Mouse (Mus musculus) liver, embryonic 13.5 days (tissue): ENCODE measurements around the gene E030030I06Rik. TPM values are rescaled to one million over a fixed set of nuclear protein-coding genes. Genes with fewer than 3 reads are reported as not detected.
"Not testable (repeated sequence)": the region's sequence is repeated elsewhere in the genome, so short reads cannot be mapped to it uniquely, and the experiment has no call there.

Experiments
- ATAC-seq: fragments of 200-750 bp; cut with Nextera tagmentation; 2 replicates; pipeline ENCODE4 v1.8.0; 2017; ENCODE audit warnings: low read depth, mild to moderate bottlenecking, moderate number of reproducible peaks, moderate library complexity
- DNase-seq: peaks from one replicate; pipeline ENCODE4 v3.0.0; 2022
- H3K27ac ChIP-seq: fragments of 300-500 bp; sonication (generic); 2 replicates; pipeline ENCODE4 v1.5.1; 2015; ENCODE audit warnings: moderate library complexity, mild to moderate bottlenecking, inconsistent platforms
- H3K27me3 ChIP-seq: fragments of 300-500 bp; sonication (generic); 2 replicates; pipeline ENCODE4 v1.6.1; 2015; ENCODE audit warnings: mild to moderate bottlenecking, inconsistent platforms
- H3K36me3 ChIP-seq: fragments of 300-500 bp; sonication (generic); 2 replicates; pipeline ENCODE4 v1.6.1; 2015; ENCODE audit warnings: mild to moderate bottlenecking, inconsistent platforms
- H3K4me1 ChIP-seq: fragments of 300-500 bp; sonication (generic); replicated peaks from 2 replicates; pipeline ENCODE4 v1.6.1; 2015; ENCODE audit warnings: inconsistent platforms
- H3K4me2 ChIP-seq: fragments of 300-500 bp; sonication (generic); 2 replicates; pipeline ENCODE4 v1.6.1; 2015; ENCODE audit warnings: inconsistent platforms, mild to moderate bottlenecking, moderate library complexity
- H3K4me3 ChIP-seq: fragments of 300-500 bp; sonication (generic); replicated peaks from 2 replicates; pipeline ENCODE4 v1.5.1; 2015; ENCODE audit warnings: mild to moderate bottlenecking, inconsistent platforms
- H3K9ac ChIP-seq: fragments of 300-500 bp; sonication (generic); 2 replicates; pipeline ENCODE4 v1.6.1; 2015; ENCODE audit warnings: mild to moderate bottlenecking, inconsistent platforms
- H3K9me3 ChIP-seq: fragments of 300-500 bp; sonication (generic); replicated peaks from 2 replicates; pipeline ENCODE4 v1.6.1; 2016; ENCODE audit warnings: inconsistent platforms
- WGBS: fragments of 180-500 bp; shearing (Covaris S2); methylation state at CpG from one replicate; pipeline ENCODE4 v1.1.7; 2015; ENCODE audit not compliant: insufficient replicate concordance; 5-methylcytosine and 5-hydroxymethylcytosine counted together
- polyA plus RNA-seq: library from polyadenylated mRNA; unstranded; fragments of >200 nt; fragmentation: Nextera tagmentation; extraction: Ambion mirVana; gene quantifications from 2 replicates; pipeline ENCODE4 v1.2.1, GENCODE M21; 2015

Gene E030030I06Rik
- polyA plus RNA-seq: 3.0 and 3.2 TPM in 2 replicates

DNA sequence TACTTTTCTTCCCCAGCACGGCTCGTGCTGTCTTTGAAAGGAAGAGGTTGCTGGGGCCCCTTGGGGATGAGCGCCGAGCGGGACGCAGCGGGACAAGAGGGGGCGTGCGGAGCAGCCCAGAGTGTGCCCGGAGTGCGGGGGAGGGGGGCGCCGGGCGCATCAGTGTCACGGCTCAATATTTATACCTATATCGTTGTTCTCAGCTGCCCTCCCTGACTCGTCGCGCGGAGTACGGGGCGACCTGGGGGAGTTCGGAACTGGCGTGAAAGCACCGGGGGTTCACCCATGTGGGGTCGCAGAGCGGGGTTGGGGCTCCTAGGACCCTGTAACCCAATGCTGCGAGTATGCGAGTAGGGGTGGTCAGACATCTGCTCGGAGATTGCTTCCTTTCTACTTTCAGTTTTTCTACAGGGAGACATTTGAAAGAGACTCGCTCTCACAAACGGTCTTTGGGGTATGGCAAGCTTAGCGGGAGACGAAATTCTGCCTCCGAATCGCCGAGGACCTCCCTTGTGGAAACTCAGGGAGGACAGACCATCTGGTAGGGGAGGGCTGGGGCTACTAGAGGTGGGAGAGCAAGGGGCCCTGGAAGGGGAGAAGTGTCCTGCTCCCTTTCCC lies at the start of gene E030030I06Rik:
Gene E030030I06Rik, minus strand, starts transcription at position 198 of the 618 bp plus-strand sequence.
- peak; percentile 16; the same call in 1 of the 2 replicates for ATAC-seq
- Histone ChIP-seq H3K4me3 (peak within 1 kb of the TSS; percentile 60), H3K36me3 (no peaks in the 10 kb centered on the region), H3K9ac (peak within 1 kb of the TSS; percentile 31), H3K27me3 (peaks cover 58% of the 10 kb centered on the region), H3K4me2 (peak within 1 kb of the TSS; percentile 79), H3K4me1 (peaks cover 5% of the 10 kb centered on the region; the same call in 1 of the 2 replicates), H3K9me3 (no peaks in the 10 kb centered on the region), H3K27ac (no peak within 1 kb of the TSS)
- DNase-seq: no peak
- WGBS: 1% methylated on average over 37 of the region's 37 CpGs

DNA sequence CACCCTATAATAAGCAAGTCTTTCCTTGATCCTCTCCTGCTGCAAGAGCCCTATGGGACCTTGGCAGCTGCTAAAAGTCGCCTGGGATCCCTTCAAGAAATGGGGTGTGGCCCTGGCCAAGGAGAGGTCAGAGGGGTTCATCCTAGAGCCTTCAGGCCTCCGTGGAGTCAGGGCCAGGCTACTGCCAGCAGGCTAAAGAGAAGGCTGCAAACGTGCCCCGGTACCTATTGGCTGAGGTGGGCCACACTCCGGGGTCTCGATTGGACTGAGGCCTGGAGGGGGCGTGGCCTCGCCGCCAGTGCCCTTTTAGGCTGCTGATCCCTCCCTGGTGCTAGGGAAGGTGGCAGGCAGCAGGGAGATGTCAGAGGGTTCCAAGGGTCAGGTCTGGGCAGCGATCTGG lies 42.0 kb upstream of the E030030I06Rik start:
- WGBS: 9% methylated on average over 7 of the region's 10 CpGs
- not testable (repeated sequence) for H3K27ac ChIP-seq, ATAC-seq, H3K9ac ChIP-seq, H3K36me3 ChIP-seq, DNase-seq, H3K4me2 ChIP-seq, H3K4me1 ChIP-seq, H3K27me3 ChIP-seq, H3K9me3 ChIP-seq, H3K4me3 ChIP-seq

- H3K9ac ChIP-seq, DNase-seq, H3K4me2 ChIP-seq, H3K9me3 ChIP-seq, H3K4me1 ChIP-seq, H3K4me3 ChIP-seq, H3K36me3 ChIP-seq, ATAC-seq, H3K27me3 ChIP-seq, H3K27ac ChIP-seq: not testable (repeated sequence)
- 47% methylated on average over 2 of the region's 2 CpGs for whole genome bisulfite sequencing
These were observed 27.4 kb upstream of the E030030I06Rik start for GRCm38 (mm10) chr10:22176515-22176914.

DNA sequence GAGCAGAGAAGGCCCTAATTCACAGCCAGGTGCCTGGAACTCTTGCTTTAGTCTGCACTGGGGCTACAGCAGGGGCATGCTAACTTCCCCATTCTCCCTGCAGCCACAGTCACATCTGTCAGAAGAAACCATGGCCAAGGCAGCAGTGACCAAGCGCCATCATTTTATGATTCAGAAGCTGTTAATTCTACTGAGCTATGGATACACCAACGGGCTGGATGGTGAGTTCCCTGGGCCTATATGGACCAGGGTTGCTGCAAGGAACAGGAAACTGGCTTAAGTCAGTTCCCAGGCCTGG lies 25.1 kb upstream of the E030030I06Rik start:
- not testable (repeated sequence) for H3K4me1 ChIP-seq, H3K27ac ChIP-seq, H3K9me3 ChIP-seq, DNase-seq, H3K4me2 ChIP-seq, H3K27me3 ChIP-seq, H3K36me3 ChIP-seq, H3K4me3 ChIP-seq, ATAC-seq, H3K9ac ChIP-seq
- WGBS: 38% methylated on average over 2 of the region's 2 CpGs

GRCm38 (mm10) chr10:22173335-22174189 lies 24.5 kb upstream of the E030030I06Rik start:
- H3K27ac ChIP-seq, DNase-seq, H3K4me3 ChIP-seq, H3K36me3 ChIP-seq, H3K4me1 ChIP-seq, H3K9ac ChIP-seq, H3K4me2 ChIP-seq, H3K9me3 ChIP-seq, H3K27me3 ChIP-seq, ATAC-seq: not testable (repeated sequence)
- WGBS: 12% methylated on average over 11 of the region's 17 CpGs

DNA sequence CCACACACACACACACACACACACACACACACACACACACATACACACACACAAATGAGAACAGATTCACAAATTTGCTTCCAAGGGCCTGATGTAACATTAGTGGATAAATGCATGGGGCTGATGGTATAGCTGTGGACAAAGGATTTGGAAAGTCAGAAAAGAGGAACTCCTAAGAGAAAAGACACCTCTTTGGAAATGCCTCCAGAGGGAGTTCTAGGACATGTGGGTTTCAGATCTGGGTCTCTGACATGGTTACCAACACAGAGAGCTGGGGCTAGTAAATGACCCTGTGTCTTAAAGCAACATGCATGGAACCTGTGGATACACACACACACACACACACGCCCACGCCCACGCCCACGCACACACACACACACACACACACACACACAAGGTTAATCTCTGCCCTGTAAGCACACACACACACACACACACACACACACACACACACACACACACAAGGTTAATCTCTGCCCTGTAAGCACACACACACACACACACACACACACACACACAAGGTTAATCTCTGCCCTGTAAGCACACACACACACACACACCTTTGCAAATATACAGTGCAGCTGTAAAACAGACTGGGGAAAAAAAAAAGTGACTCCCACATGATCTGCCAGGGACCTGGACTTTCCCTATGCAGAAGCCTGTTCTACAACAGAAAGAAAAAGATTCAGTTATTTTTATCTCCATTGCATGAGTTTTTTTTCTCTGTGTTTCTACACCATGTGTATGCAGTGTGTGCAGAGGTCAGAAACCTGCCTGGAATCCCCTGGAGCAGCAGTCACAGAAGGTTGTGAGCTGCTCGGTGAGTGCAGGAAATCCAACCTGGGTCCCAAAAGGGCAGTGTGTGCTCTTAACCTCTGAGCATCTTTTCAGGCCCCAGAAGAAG lies 23.6 kb upstream of the E030030I06Rik start:
- H3K9ac ChIP-seq, H3K9me3 ChIP-seq, H3K27me3 ChIP-seq, H3K4me1 ChIP-seq, DNase-seq, H3K27ac ChIP-seq, H3K36me3 ChIP-seq, H3K4me2 ChIP-seq, ATAC-seq, H3K4me3 ChIP-seq: not testable (repeated sequence)
- 10% methylated on average over 2 of the region's 5 CpGs for WGBS

DNA sequence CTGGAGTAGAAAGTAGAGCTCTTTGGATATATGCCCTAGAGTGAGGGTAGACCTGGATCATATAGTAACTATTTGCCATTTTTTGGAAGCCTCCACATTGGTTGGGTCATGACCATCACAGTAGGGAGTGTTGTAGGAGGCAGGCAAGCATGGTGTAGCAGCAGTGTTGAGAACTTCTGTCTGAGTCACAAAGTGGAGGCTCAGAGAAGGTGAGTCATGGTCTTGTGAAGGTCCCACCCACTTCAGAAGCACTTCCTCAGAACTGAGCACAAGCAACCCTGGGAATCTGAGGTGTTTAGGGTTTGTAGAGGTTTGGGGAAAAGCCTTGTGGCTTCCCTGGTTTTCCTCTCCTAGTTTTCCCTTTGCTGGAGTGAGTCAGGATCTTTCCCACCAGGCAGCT lies 20.0 kb upstream of the E030030I06Rik start:
- H3K36me3 ChIP-seq, H3K4me3 ChIP-seq, H3K9me3 ChIP-seq, H3K27ac ChIP-seq, DNase-seq, H3K27me3 ChIP-seq, H3K4me1 ChIP-seq, H3K4me2 ChIP-seq, H3K9ac ChIP-seq, ATAC-seq: not testable (repeated sequence)

DNA sequence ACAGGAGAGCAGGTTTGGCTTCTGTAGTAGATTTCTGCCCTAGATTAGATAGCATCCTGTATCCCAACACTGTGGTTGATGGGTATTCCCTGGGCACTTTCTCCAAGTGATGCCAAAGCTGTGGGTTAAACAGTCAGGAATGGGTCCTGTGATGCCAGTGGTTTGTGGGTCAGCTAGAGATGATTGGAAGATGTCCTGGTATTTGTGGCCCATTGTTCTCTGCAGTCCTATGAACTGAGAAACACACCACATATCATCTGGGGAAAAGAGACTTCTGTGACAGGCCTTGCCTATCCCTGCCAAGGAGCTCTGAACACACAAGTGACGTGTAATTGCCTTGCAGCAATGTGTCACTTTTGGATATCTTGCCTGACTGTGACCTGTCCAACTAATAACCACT lies 18.0 kb upstream of the E030030I06Rik start:
- 65% methylated on average over 1 of the region's 1 CpGs for WGBS
- H3K27me3 ChIP-seq, H3K9ac ChIP-seq, H3K9me3 ChIP-seq, H3K36me3 ChIP-seq, H3K4me2 ChIP-seq, ATAC-seq, H3K4me1 ChIP-seq, DNase-seq, H3K4me3 ChIP-seq, H3K27ac ChIP-seq: not testable (repeated sequence)

DNA sequence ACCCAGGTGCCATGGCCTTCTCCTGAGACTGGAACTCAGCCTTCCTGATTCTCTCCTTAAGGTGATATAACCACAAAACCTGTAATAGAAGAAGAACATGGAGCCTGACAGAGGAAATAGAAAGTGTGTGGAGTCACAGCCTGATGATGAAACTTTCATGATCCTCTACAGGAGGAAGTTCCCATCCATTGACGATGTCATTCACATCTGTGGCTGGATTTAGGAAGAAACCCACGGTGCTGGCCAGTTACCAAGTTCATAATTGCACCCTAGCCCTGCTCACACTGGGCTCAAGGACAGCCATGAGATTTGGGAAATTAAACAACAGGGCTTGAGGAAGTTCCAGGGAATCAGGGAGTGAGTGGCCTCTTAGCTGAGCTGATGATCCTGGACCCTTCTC lies 17.0 kb upstream of the E030030I06Rik start:
- not testable (repeated sequence) for H3K9ac ChIP-seq, H3K9me3 ChIP-seq, H3K4me2 ChIP-seq, ATAC-seq, H3K27ac ChIP-seq, H3K36me3 ChIP-seq, H3K4me3 ChIP-seq, DNase-seq, H3K4me1 ChIP-seq, H3K27me3 ChIP-seq
- WGBS: 31% methylated on average over 2 of the region's 2 CpGs

- not testable (repeated sequence) for H3K9me3 ChIP-seq, H3K9ac ChIP-seq, ATAC-seq, H3K4me1 ChIP-seq, H3K4me2 ChIP-seq, DNase-seq, H3K36me3 ChIP-seq, H3K27ac ChIP-seq, H3K4me3 ChIP-seq
- H3K27me3 ChIP-seq: peaks cover 14% of the 10 kb centered on the region
- WGBS: 24% methylated on average over 5 of the region's 5 CpGs
These were observed 16.4 kb upstream of the E030030I06Rik start for GRCm38 (mm10) chr10:22165328-22166003.
